Mouse (Mus musculus): ENCODE data around the gene Cdk5r1.

DNA sequence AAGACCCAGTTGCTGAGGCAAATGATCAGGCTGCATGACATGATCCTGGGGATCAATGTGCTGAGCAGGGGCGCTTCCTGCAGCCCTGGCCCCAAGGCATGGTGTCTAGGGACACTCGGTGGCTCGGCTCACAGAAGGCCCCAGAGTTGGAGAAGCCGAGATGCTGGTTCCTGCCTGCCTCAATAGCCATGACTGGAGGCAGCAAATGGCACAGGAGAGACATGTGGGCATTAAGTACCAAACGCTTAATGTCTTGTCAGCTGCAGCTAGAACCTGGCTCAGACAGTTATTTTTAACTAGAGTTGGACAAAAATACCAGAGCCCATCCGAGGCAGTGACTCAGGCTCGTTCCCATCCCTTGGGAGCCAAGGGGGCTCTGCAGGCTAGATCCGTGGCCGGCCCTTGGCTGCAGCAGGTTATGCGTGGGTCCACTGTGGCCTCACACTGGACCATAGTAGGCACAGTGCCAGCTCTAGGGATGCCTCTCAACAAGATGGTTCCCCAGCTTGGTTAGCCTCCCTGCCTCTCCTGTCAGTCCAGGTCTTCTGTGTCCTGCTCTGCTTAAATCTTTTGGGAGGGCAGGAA lies 8.9 kb downstream of the Cdk5r1 start:
- no peak for TF ChIP-seq CTCF (IDR thresholded peaks at IDR 0.05; ENCODE audit: low read depth, low read length)
- TF ChIP-seq GATA1 (IDR thresholded peaks at IDR 0.05; ENCODE audit: borderline replicate concordance, low read length), result no peak

All from G1E (cell line).